Mouse (Mus musculus): ENCODE results near the gene Vmn2r66.

DNA sequence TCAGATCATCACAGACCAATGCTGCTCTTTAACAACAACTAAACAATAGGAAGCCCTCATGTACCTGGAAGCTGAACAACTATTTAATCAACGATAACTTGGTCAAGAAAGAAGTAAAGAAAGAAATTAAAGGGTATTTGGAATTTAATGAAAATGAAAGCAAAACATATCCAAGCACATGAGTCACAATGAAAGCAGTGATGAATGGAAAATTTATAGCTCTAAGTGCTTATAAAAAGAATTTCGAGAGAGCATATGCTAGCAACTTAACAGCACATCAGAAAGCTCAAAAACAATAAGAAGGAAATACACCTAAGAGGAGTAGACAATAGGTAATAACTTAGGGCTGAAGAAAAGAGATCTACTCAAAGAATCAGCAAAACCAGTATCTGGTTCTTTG, 15.4 kb downstream of the Vmn2r66 start:
- TF ChIP-seq EP300 (IDR thresholded peaks at IDR 0.05; ENCODE audit: insufficient read depth, low read depth, low read length), result no peak
- TF ChIP-seq CTCF (IDR thresholded peaks at IDR 0.05), result no peak
